Mouse (Mus musculus): Measurements from ENCODE around the gene Adamts2. TPM values are rescaled to one million over a fixed set of nuclear protein-coding genes. Genes with fewer than 3 reads are reported as not detected.

Adamts2 gene
- polyA plus RNA-seq, 1 experiment: 3.2 TPM

DNA sequence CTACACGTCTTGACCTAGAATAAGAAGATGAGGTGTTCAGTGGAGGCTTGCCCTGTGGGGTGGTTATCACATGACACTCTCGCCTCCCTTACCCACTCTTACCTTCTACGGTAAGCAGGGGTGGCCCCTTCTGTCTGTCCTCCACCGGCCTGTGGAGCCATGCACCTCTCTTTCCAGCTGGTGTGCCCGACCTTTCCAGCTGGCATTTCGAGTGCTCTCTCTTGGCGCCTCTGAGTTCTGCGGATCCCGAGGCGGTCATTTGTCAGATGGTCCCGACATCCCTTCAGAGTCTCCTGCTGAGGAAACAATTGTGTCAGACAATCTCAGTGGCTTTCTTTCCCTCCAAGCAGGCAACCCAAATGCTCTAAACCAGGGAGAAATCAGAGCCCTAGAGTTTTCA, 35.1 kb downstream of the Adamts2 start:
- no peaks in the 10 kb centered on the region for H3K36me3 ChIP-seq (ENCODE audit: control insufficient read depth, insufficient read depth, low read length)
- no peaks in the 10 kb centered on the region for H3K27me3 ChIP-seq (ENCODE audit: control insufficient read depth, insufficient read depth, low read length)
- no peak overlapping the region for H3K27ac ChIP-seq (ENCODE audit: control insufficient read depth, insufficient read depth, low read depth, low read length)
- TF ChIP-seq POLR2A (IDR thresholded peaks at IDR 0.05; ENCODE audit: control insufficient read depth, low read depth, low read length): no peak
- TF ChIP-seq CTCF (IDR thresholded peaks at IDR 0.05; ENCODE audit: control insufficient read depth, insufficient read depth, insufficient replicate concordance, low read depth, low read length): no peak
- H3K4me1 ChIP-seq (ENCODE audit: control insufficient read depth, insufficient read depth, low read length): no peaks in the 10 kb centered on the region; the same call in 1 of the 2 replicates
- H3K4me3 ChIP-seq (ENCODE audit: control insufficient read depth, low read depth, low read length): no peak overlapping the region

DNA sequence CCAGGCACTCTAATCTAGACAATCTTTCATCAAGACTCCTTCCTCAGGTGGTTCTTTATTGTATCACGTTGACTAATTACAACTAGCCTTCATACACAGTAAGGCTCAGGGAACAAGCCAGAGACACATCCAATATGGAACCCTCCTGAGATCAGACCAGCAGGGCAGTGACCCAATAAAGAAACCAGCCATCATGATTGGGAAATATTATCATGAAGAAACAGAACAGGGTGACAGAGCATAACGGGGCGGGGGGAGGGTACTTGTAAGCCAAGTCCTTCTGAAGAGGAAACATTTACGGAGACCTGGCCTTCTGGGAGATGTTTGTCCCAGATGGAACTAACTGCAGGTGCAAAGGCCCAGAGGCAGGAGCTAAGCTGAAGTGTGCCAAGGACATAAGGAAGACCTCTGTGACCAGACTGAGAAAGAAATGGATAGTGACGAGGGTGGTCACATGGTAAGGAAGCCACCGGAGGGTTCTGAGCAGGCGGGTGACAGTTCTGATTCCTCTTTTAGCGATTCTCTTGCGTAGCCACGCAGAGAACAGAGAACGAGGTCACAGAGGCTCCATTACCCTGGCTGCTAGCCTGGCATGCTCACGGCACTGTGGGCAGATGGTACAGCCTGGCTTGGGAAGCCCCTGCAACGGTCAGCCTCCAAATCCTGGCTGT, 36.4 kb downstream of the Adamts2 start:
- no peaks in the 10 kb centered on the region for H3K36me3 ChIP-seq (ENCODE audit: control insufficient read depth, insufficient read depth, low read length)
- no peak overlapping the region for H3K4me3 ChIP-seq (ENCODE audit: control insufficient read depth, low read depth, low read length)
- no peaks in the 10 kb centered on the region for H3K27me3 ChIP-seq (ENCODE audit: control insufficient read depth, insufficient read depth, low read length)
- no peaks in the 10 kb centered on the region; the same call in 1 of the 2 replicates for H3K4me1 ChIP-seq (ENCODE audit: control insufficient read depth, insufficient read depth, low read length)
- TF ChIP-seq CTCF (IDR thresholded peaks at IDR 0.05; ENCODE audit: control insufficient read depth, insufficient read depth, insufficient replicate concordance, low read depth, low read length) (no peak), POLR2A (IDR thresholded peaks at IDR 0.05; ENCODE audit: control insufficient read depth, low read depth, low read length) (no peak)
- no peak overlapping the region for H3K27ac ChIP-seq (ENCODE audit: control insufficient read depth, insufficient read depth, low read depth, low read length)

DNA sequence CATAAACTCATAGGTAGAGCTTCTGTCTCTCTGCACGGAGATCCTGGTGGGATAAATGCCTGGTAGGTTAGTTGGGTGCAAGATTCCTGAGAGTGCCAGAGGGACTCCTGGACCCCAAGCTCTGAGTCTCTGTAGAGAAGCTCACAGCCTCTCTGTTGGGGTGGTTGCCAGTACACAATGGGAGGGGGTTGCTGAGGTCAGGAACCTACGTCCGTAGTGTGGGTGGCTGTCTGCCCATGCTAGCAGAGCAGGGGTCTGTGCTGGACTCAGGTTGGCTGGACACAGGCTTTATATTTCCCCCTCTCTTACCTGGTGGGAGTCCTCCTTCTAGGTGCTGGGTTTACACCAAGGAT, 37.0 kb downstream of the Adamts2 start:
- no peak for TF ChIP-seq POLR2A (IDR thresholded peaks at IDR 0.05; ENCODE audit: control insufficient read depth, low read depth, low read length)
- no peak for TF ChIP-seq CTCF (IDR thresholded peaks at IDR 0.05; ENCODE audit: control insufficient read depth, insufficient read depth, insufficient replicate concordance, low read depth, low read length)
- Histone ChIP-seq H3K27me3 (ENCODE audit: control insufficient read depth, insufficient read depth, low read length) (no peaks in the 10 kb centered on the region), H3K36me3 (ENCODE audit: control insufficient read depth, insufficient read depth, low read length) (no peaks in the 10 kb centered on the region), H3K4me1 (ENCODE audit: control insufficient read depth, insufficient read depth, low read length) (no peaks in the 10 kb centered on the region; the same call in 1 of the 2 replicates), H3K27ac (ENCODE audit: control insufficient read depth, insufficient read depth, low read depth, low read length) (no peak overlapping the region), H3K4me3 (ENCODE audit: control insufficient read depth, low read depth, low read length) (no peak overlapping the region)

DNA sequence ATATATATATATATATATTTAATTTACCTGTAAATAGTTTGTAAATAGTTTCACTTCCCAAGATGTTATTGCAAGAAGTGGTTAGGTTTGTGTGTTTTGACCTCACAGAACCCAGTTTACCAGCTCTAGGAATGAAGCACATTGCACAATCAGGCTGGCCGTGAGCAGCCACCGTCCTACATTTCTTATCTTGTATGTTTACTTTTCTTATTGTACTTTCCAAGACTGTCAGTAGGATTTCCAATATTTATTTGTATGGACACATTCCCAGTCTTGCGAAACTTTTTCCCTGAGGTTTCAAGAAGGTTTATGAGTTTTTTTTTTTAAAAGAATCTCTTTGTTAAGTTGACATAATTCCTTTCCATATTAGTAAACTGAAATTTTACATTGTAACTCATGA, 40.7 kb downstream of the Adamts2 start:
- no peaks in the 10 kb centered on the region for H3K36me3 ChIP-seq (ENCODE audit: control insufficient read depth, insufficient read depth, low read length)
- no peak overlapping the region for H3K4me3 ChIP-seq (ENCODE audit: control insufficient read depth, low read depth, low read length)
- no peak overlapping the region for H3K27ac ChIP-seq (ENCODE audit: control insufficient read depth, insufficient read depth, low read depth, low read length)
- TF ChIP-seq CTCF (IDR thresholded peaks at IDR 0.05; ENCODE audit: control insufficient read depth, insufficient read depth, insufficient replicate concordance, low read depth, low read length) (no peak), POLR2A (IDR thresholded peaks at IDR 0.05; ENCODE audit: control insufficient read depth, low read depth, low read length) (no peak)
- no peaks in the 10 kb centered on the region for H3K4me1 ChIP-seq (ENCODE audit: control insufficient read depth, insufficient read depth, low read length)
- no peaks in the 10 kb centered on the region for H3K27me3 ChIP-seq (ENCODE audit: control insufficient read depth, insufficient read depth, low read length)

DNA sequence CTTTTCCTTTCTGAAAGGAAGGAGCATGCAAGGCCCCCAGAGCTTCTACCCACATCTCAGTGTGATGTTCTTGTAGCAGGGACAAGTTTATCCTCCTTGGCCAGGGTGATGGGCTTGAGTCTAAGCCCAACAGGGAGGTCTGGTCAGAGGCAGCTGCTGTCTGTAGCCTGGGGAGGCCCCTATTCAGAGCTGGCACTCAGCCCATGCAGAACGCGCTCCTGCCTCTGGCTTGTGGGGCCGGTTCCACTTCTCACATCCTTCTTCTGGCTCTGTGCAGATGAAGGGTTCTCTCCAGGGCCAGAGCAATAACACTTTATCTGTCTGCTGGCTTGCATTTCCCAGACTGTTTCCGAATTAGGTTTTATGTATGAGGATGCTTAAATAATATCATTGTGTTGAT, 44.3 kb downstream of the Adamts2 start:
- no peaks in the 10 kb centered on the region for H3K27me3 ChIP-seq (ENCODE audit: control insufficient read depth, insufficient read depth, low read length)
- H3K4me1 ChIP-seq (ENCODE audit: control insufficient read depth, insufficient read depth, low read length): no peaks in the 10 kb centered on the region
- H3K27ac ChIP-seq (ENCODE audit: control insufficient read depth, insufficient read depth, low read depth, low read length): no peak overlapping the region
- H3K36me3 ChIP-seq (ENCODE audit: control insufficient read depth, insufficient read depth, low read length): no peaks in the 10 kb centered on the region
- H3K4me3 ChIP-seq (ENCODE audit: control insufficient read depth, low read depth, low read length): no peak overlapping the region
- TF ChIP-seq CTCF (IDR thresholded peaks at IDR 0.05; ENCODE audit: control insufficient read depth, insufficient read depth, insufficient replicate concordance, low read depth, low read length) (no peak), POLR2A (IDR thresholded peaks at IDR 0.05; ENCODE audit: control insufficient read depth, low read depth, low read length) (no peak)

DNA sequence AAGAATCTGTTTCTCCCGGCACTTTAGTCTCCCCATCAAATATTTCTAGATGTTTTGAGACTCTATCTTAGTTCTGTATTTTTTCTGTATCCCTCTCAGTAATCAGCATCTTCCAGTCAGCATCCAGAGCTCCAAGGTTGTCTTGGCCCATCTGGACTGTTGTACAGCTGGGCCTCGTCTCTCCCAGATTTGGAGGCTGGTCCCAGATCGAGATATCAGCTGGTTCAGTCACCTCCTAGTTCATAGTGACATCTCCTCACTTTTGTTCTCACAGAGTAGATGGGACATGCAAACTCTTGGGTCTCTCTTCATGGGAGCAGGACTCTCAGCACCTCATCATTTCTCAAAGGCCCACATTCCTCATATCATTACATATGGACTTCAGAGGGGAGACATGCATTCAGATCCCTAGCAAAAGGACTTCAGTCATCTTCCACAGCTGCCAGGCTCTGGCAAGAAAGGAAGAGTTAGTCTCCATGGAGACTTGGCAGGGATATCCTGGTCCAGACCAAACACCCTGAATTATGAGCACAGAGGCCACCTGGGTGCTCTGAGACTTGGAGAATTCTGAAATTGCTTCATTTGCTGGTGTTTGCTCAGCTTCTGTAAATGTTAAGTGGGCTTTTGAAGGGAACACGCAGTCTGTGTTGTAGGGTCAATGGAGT, 46.4 kb downstream of the Adamts2 start:
- Histone ChIP-seq H3K36me3 (ENCODE audit: control insufficient read depth, insufficient read depth, low read length) (no peaks in the 10 kb centered on the region), H3K4me3 (ENCODE audit: control insufficient read depth, low read depth, low read length) (no peak overlapping the region), H3K27me3 (ENCODE audit: control insufficient read depth, insufficient read depth, low read length) (no peaks in the 10 kb centered on the region), H3K27ac (ENCODE audit: control insufficient read depth, insufficient read depth, low read depth, low read length) (no peak overlapping the region), H3K4me1 (ENCODE audit: control insufficient read depth, insufficient read depth, low read length) (no peaks in the 10 kb centered on the region)
- TF ChIP-seq CTCF (IDR thresholded peaks at IDR 0.05; ENCODE audit: control insufficient read depth, insufficient read depth, insufficient replicate concordance, low read depth, low read length) (no peak), POLR2A (IDR thresholded peaks at IDR 0.05; ENCODE audit: control insufficient read depth, low read depth, low read length) (no peak)

DNA sequence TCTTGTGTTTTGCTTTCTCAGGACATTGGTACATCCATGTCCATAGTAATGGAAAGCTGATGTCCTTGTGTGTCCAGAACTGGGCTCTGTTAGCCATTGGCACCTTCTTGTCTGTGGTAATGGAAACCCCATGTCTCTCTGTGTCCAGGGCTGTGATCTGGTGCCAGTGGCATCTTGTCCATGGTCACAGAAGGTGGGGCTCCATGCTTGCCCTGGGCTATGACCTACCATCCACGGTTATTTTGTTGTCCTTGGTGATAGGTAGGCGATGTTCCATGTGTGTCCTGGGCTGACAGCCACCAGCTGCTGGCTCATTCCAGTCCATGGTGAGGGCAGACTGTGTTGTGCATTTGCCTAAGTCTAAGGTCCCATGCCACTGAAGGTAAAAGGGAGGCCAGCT, 48.2 kb downstream of the Adamts2 start:
- H3K27ac ChIP-seq (ENCODE audit: control insufficient read depth, insufficient read depth, low read depth, low read length): no peak overlapping the region
- H3K36me3 ChIP-seq (ENCODE audit: control insufficient read depth, insufficient read depth, low read length): no peaks in the 10 kb centered on the region
- TF ChIP-seq CTCF (IDR thresholded peaks at IDR 0.05; ENCODE audit: control insufficient read depth, insufficient read depth, insufficient replicate concordance, low read depth, low read length) (no peak), POLR2A (IDR thresholded peaks at IDR 0.05; ENCODE audit: control insufficient read depth, low read depth, low read length) (no peak)
- no peaks in the 10 kb centered on the region for H3K4me1 ChIP-seq (ENCODE audit: control insufficient read depth, insufficient read depth, low read length)
- no peaks in the 10 kb centered on the region for H3K27me3 ChIP-seq (ENCODE audit: control insufficient read depth, insufficient read depth, low read length)
- no peak overlapping the region for H3K4me3 ChIP-seq (ENCODE audit: control insufficient read depth, low read depth, low read length)
